Mouse (Mus musculus) T-cell, adult 2 months (primary cell): ENCODE measurements around the gene Git1.
"Not testable (repeated sequence)": the region's sequence is repeated elsewhere in the genome, so short reads cannot be mapped to it uniquely, and the experiment has no call there.

Experiments
- DNase-seq: peaks from one replicate; pipeline ENCODE4 v3.0.0; 2022; ENCODE audit warnings: low spot score

Git1 gene

GRCm38 (mm10) chr11:77519043-77519442 is 25.7 kb downstream of the Git1 start, which contains the start of gene Gm10392:
Gene Gm10392, minus strand, starts transcription at chr11:77519198.
- DNase-seq = peak; percentile 90

- no peak for DNase-seq
These were observed 27.5 kb downstream of the Git1 start for GRCm38 (mm10) chr11:77520601-77521529.

- DNase-seq = no peak
These were observed 32.6 kb downstream of the Git1 start for GRCm38 (mm10) chr11:77525804-77526486.

- not testable (repeated sequence) for DNase-seq
These were observed 35.1 kb downstream of the Git1 start for GRCm38 (mm10) chr11:77528420-77528819.

GRCm38 (mm10) chr11:77529644-77530043 is 36.3 kb downstream of the Git1 start:
- no peak for DNase-seq

- no peak for DNase-seq
These were observed 37.5 kb downstream of the Git1 start for GRCm38 (mm10) chr11:77530862-77531261.

- DNase-seq = no peak
These were observed 39.0 kb downstream of the Git1 start for GRCm38 (mm10) chr11:77532202-77532846.

GRCm38 (mm10) chr11:77545261-77545660 is 51.9 kb downstream of the Git1 start:
- no peak for DNase-seq
